Mouse (Mus musculus): ENCODE measurements around the gene Tfap2e. TPM values are rescaled to one million over a fixed set of nuclear protein-coding genes. Genes with fewer than 3 reads are reported as not detected.

Tfap2e gene
- polyA plus RNA-seq, 1 experiment from 2014 or later = not detected

GRCm38 (mm10) chr4:126762586-126763359 lies 26.7 kb upstream of the Tfap2e start:
- Histone ChIP-seq H3K36me3 (peaks cover 28% of the 10 kb centered on the region), H3K4me2 (no peak overlapping the region), H3K9me3 (replicated peaks) (no peaks in the 10 kb centered on the region), H3K4me3 (no peak overlapping the region), H3K4me1 (replicated peaks) (no peaks in the 10 kb centered on the region), H3K27ac (ENCODE audit: poor library complexity, severe bottlenecking) (no peak overlapping the region), H3K27me3 (replicated peaks) (no peaks in the 10 kb centered on the region), H3K9ac (no peak overlapping the region)
- ATAC-seq (ENCODE audit: insufficient number of reproducible peaks, low FRiP score) = no peak
- 73% methylated on average over 11 of the region's 11 CpGs for WGBS

- H3K27ac ChIP-seq (ENCODE audit: poor library complexity, severe bottlenecking) = no peak overlapping the region
- no peak overlapping the region for H3K4me2 ChIP-seq
- ATAC-seq (ENCODE audit: insufficient number of reproducible peaks, low FRiP score) = no peak
- no peak overlapping the region for H3K4me3 ChIP-seq
- peaks cover 3% of the 10 kb centered on the region for H3K4me1 ChIP-seq (replicated peaks)
- 79% methylated on average over 2 of the region's 2 CpGs for WGBS
- H3K27me3 ChIP-seq (replicated peaks) = no peaks in the 10 kb centered on the region
- H3K9ac ChIP-seq = no peak overlapping the region
- no peaks in the 10 kb centered on the region for H3K9me3 ChIP-seq (replicated peaks)
- H3K36me3 ChIP-seq = peaks cover 31% of the 10 kb centered on the region
These were observed 23.4 kb upstream of the Tfap2e start for GRCm38 (mm10) chr4:126759435-126759834.

DNA sequence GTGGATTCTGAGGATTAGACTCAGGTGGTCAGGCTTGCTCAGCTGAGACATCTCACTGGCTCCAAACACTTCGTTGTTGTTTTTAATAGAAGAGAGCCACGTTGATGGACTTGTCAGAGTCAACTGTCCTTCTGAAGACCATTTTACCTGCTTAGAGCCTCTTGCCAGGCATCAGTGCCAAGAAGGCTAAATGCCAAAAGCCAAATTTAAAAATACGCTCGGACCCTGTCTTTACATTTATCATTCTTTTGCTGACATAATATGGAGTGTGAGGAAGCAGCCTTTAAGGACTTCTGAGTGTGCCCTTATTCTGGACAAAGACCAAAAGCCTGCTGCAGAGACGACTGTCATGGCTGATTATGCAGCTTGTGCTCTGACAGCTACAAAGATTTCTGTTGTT lies 22.3 kb upstream of the Tfap2e start:
- no peak overlapping the region for H3K4me2 ChIP-seq
- peaks cover 6% of the 10 kb centered on the region for H3K4me1 ChIP-seq (replicated peaks)
- H3K4me3 ChIP-seq = no peak overlapping the region
- H3K9me3 ChIP-seq (replicated peaks) = no peaks in the 10 kb centered on the region
- no peak overlapping the region for H3K27ac ChIP-seq (ENCODE audit: poor library complexity, severe bottlenecking)
- H3K9ac ChIP-seq = no peak overlapping the region
- no peaks in the 10 kb centered on the region for H3K27me3 ChIP-seq (replicated peaks)
- peaks cover 28% of the 10 kb centered on the region for H3K36me3 ChIP-seq
- WGBS = 78% methylated on average over 5 of the region's 5 CpGs
- no peak for ATAC-seq (ENCODE audit: insufficient number of reproducible peaks, low FRiP score)

- no peak overlapping the region for H3K4me2 ChIP-seq
- peaks cover 26% of the 10 kb centered on the region for H3K36me3 ChIP-seq
- H3K27ac ChIP-seq (ENCODE audit: poor library complexity, severe bottlenecking) = no peak overlapping the region
- whole genome bisulfite sequencing = 71% methylated on average over 4 of the region's 4 CpGs
- no peaks in the 10 kb centered on the region for H3K9me3 ChIP-seq (replicated peaks)
- H3K4me1 ChIP-seq (replicated peaks) = peaks cover 15% of the 10 kb centered on the region
- no peak overlapping the region for H3K9ac ChIP-seq
- no peak for ATAC-seq (ENCODE audit: insufficient number of reproducible peaks, low FRiP score)
- no peaks in the 10 kb centered on the region for H3K27me3 ChIP-seq (replicated peaks)
- H3K4me3 ChIP-seq = no peak overlapping the region
These were observed 20.7 kb upstream of the Tfap2e start for GRCm38 (mm10) chr4:126756766-126757165.

GRCm38 (mm10) chr4:126754736-126755374 lies 18.8 kb upstream of the Tfap2e start:
- Histone ChIP-seq H3K4me1 (replicated peaks) (peaks cover 28% of the 10 kb centered on the region), H3K27ac (ENCODE audit: poor library complexity, severe bottlenecking) (no peak overlapping the region), H3K36me3 (peaks cover 24% of the 10 kb centered on the region), H3K9ac (no peak overlapping the region), H3K27me3 (replicated peaks) (no peaks in the 10 kb centered on the region), H3K4me3 (no peak overlapping the region), H3K9me3 (replicated peaks) (no peaks in the 10 kb centered on the region), H3K4me2 (0 out of 2 replicates have a peak overlapping the region, but pooled peaks have one; percentile 27)
- 55% methylated on average over 12 of the region's 12 CpGs for WGBS
- ATAC-seq (ENCODE audit: insufficient number of reproducible peaks, low FRiP score) = no peak

- Histone ChIP-seq H3K4me1 (replicated peaks) (peaks cover 34% of the 10 kb centered on the region), H3K4me2 (peak overlapping the region; percentile 96), H3K9me3 (replicated peaks) (no peaks in the 10 kb centered on the region), H3K27ac (ENCODE audit: poor library complexity, severe bottlenecking) (peak overlapping the region; percentile 89; the same call in 1 of the 2 replicates), H3K9ac (peak overlapping the region; percentile 83), H3K36me3 (peaks cover 24% of the 10 kb centered on the region), H3K4me3 (peak overlapping the region; percentile 86), H3K27me3 (replicated peaks) (no peaks in the 10 kb centered on the region)
- no peak for ATAC-seq (ENCODE audit: insufficient number of reproducible peaks, low FRiP score)
- WGBS = 2% methylated on average over 12 of the region's 12 CpGs
These were observed 18.2 kb upstream of the Tfap2e start for GRCm38 (mm10) chr4:126754231-126754611.

DNA sequence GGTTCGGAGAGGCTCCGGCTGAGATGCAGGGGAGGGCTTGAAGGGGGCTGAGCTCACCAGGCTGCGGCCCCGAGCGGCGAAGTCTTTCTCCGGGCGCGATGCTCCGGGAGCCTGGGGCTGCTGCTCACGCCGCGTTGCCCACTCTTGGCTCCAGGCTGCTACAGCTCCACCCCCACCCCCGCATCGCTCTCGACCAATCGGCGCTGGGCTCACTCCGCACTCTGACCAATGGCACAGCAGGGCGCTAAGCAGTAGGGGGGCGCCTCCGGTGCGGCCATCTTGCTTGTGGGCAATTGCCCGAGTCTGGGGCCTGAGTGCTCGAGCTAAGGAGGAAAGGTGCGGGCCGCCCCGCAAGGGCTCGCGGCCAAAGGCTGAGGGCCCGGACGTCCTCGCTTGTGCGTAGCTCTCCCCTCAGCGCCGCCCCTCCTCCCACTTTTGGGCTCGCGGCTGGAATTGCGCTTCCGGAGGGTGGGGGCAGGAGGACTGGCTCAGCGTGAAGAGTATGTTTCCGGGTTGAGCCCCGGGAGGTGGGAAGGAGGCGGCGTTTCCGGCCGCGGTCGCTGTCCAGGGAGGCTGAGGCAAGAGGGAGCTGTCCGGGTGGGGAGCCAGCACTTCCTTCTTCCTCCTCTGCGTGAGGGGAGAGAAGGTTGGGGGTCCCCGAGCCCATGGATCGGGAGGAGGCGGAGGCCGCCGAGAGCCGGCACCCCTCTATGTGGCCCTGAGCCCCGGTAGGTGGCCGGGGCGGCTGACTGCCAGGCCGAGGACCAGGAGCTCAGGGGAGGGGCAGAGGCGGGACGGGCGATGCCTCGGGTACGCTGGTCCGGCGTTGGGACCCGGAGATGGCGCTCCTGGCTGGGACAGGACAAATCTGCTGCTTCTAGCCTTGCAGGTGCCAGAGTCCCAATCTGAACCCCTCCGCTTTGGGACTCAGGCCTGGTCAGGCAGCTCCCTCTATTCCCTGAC lies 17.5 kb upstream of the Tfap2e start, which contains the start of the genes Ncdn and AU040320:
Gene Ncdn, minus strand, starts transcription at position 171 of the 963 bp plus-strand sequence.
Gene AU040320, plus strand, starts transcription at position 277 of the 963 bp plus-strand sequence.
- Histone ChIP-seq H3K27me3 (replicated peaks) (no peaks in the 10 kb centered on the region), H3K9me3 (replicated peaks) (no peaks in the 10 kb centered on the region), H3K27ac (ENCODE audit: poor library complexity, severe bottlenecking) (peak within 1 kb of the TSS; percentile 89), H3K4me2 (peak within 1 kb of the TSS; percentile 96), H3K4me1 (replicated peaks) (peaks cover 34% of the 10 kb centered on the region), H3K36me3 (peaks cover 31% of the 10 kb centered on the region), H3K4me3 (peak within 1 kb of the TSS; percentile 86), H3K9ac (peak within 1 kb of the TSS; percentile 83)
- WGBS = under 1% methylated on average over 70 of the region's 71 CpGs
- peak; percentile 100 for ATAC-seq (ENCODE audit: insufficient number of reproducible peaks, low FRiP score)

- WGBS = under 1% methylated on average over 23 of the region's 23 CpGs
- 0 out of 2 replicates have a peak, but pooled peaks have one; percentile 0 for ATAC-seq (ENCODE audit: insufficient number of reproducible peaks, low FRiP score)
These were observed 16.6 kb upstream of the Tfap2e start for GRCm38 (mm10) chr4:126752608-126753141.

GRCm38 (mm10) chr4:126752024-126752607 lies 16.1 kb upstream of the Tfap2e start:
- H3K27ac ChIP-seq (ENCODE audit: poor library complexity, severe bottlenecking) = peak overlapping the region; percentile 54; the same call in 1 of the 2 replicates
- peak overlapping the region; percentile 96 for H3K4me2 ChIP-seq
- no peaks in the 10 kb centered on the region for H3K27me3 ChIP-seq (replicated peaks)
- ATAC-seq (ENCODE audit: insufficient number of reproducible peaks, low FRiP score) = no peak
- H3K9ac ChIP-seq = peak overlapping the region; percentile 83
- H3K4me1 ChIP-seq (replicated peaks) = peaks cover 34% of the 10 kb centered on the region
- peak overlapping the region; percentile 86 for H3K4me3 ChIP-seq
- H3K36me3 ChIP-seq = peaks cover 38% of the 10 kb centered on the region
- 4% methylated on average over 13 of the region's 13 CpGs for WGBS
- H3K9me3 ChIP-seq (replicated peaks) = no peaks in the 10 kb centered on the region

More at GRCm38 (mm10) chr4:126752608-126753141, 16.6 kb upstream of the Tfap2e start:
- Histone ChIP-seq H3K4me2 (peak overlapping the region; percentile 96), H3K4me1 (replicated peaks) (peaks cover 34% of the 10 kb centered on the region), H3K4me3 (peak overlapping the region; percentile 86), H3K9me3 (replicated peaks) (no peaks in the 10 kb centered on the region), H3K9ac (peak overlapping the region; percentile 83), H3K36me3 (peaks cover 36% of the 10 kb centered on the region), H3K27ac (ENCODE audit: poor library complexity, severe bottlenecking) (peak overlapping the region; percentile 89; the same call in 1 of the 2 replicates), H3K27me3 (replicated peaks) (no peaks in the 10 kb centered on the region)

GRCm38 (mm10) chr4:126751556-126752023 lies 15.6 kb upstream of the Tfap2e start:
- Histone ChIP-seq H3K4me3 (peak overlapping the region; percentile 86), H3K4me1 (replicated peaks) (peaks cover 34% of the 10 kb centered on the region), H3K27ac (ENCODE audit: poor library complexity, severe bottlenecking) (no peak overlapping the region), H3K4me2 (peak overlapping the region; percentile 96), H3K27me3 (replicated peaks) (no peaks in the 10 kb centered on the region), H3K36me3 (peaks cover 42% of the 10 kb centered on the region), H3K9me3 (replicated peaks) (no peaks in the 10 kb centered on the region), H3K9ac (0 out of 2 replicates have a peak overlapping the region, but pooled peaks have one; percentile 83)
- WGBS = 53% methylated on average over 10 of the region's 10 CpGs
- no peak for ATAC-seq (ENCODE audit: insufficient number of reproducible peaks, low FRiP score)

Data from heart, embryonic 12.5 days (tissue).